Mouse (Mus musculus) brown adipose tissue, adult 24 weeks (tissue): ENCODE measurements at regions not wholly inside any gene's neighbourhood (a gene's known extent, or its start where the extent isn't known, plus 50 kb on each side); places are given as distances from the start of the nearest gene placed in this dataset.

Experiments
- H3K27ac ChIP-seq: fragments of 200-500 bp; replicated peaks from 2 replicates; pipeline ENCODE4 v1.5.1; 2012; ENCODE audit warnings: low read depth, mild to moderate bottlenecking, low read length
- H3K4me1 ChIP-seq: fragments of 200-500 bp; 2 replicates; pipeline ENCODE4 v1.6.1; 2012; ENCODE audit warnings: low read length, mixed read lengths; ENCODE audit not compliant: control insufficient read depth, insufficient read depth, insufficient read length
- H3K4me3 ChIP-seq: fragments of 200-500 bp; 2 replicates; pipeline ENCODE4 v1.5.1; 2012; ENCODE audit warnings: low read depth, mild to moderate bottlenecking, low read length, moderate library complexity; ENCODE audit not compliant: insufficient read depth

DNA sequence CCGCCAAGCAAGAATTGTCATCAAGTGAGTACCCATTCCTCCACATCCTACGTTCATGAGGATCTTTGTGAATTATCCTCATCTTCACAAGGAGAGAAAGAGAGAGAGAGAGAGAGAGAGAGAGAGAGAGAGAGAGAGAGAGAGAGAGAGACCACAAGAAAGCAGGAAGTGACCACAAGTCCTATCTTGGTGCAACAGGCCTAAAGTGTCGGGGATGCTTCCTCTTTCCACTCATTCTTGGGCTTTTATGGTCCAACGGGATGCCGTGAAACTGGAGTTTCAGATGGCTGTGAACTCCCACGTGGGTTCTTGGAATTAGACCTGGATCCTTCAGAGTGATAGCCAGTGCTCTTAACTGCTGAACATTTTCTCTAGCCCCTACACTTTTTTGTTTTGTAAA, 53.1 kb upstream of the Rai14 start:
- H3K27ac ChIP-seq: no peak overlapping the region

DNA sequence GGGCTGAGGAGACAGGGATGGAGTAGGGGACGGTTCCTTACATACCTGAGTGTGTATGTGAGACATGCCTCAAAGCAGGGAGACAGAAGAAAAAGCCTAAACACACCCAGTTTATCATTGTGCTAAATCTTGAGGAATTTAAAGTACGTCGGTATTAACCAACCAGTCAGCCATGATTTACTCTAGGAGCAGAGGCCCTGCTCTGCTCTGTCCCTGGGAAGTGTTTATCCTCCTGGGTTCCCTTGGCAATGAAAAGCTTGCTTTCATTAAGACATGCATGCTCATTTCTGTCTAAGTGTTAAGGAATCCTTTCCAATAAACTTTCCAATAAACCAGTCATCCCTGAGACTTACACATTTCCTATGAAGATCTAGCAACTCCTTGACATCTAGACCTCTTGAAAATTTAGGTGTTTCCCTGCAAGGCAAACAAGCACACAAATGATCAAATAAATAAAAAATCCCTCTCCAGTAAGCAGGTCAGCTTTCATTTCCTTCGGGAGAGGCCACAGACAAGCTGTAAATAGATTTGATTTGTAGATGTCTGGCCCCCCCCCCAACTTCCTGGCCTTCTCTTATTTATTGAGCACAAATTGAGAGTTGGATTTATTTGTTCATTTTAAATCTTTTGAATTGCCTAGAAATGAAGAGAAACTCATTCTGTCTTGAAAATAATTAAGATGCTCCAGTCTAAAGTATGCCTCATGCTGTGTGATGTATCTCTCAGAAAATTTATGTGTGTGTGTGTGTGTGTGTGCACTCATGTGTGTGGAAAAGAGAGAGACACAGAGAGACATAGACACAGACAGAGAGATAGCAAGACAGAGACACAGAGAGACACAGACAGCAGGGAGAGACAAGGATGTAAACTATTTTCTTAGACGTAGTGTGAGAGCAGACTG, 56.2 kb upstream of the Rai14 start:
- H3K4me1 ChIP-seq: no peaks in the 10 kb centered on the region
- no peak overlapping the region for H3K27ac ChIP-seq

More for the DNA sequence above, 53.1 kb upstream of the Rai14 start:
- H3K4me1 ChIP-seq: no peaks in the 10 kb centered on the region
- no peak overlapping the region for H3K4me3 ChIP-seq

DNA sequence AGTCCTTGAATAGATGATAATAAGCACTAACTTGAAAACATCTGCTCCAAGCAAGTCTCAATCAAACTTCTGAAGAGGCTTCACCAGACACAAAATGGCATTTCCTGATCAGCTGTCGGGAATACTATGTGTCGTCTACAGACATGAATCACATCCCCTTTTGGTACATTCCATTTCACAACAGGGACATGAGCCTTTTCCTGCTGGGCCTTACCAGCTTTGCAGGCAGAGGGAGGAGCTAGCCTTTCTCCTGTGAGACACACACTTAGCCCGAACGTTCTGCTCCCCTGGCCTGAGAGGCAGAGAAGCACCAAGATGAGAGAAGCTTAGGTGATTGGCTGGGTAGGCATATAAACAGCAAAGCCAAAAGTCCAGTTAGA, 56.9 kb upstream of the Rai14 start:
- Histone ChIP-seq H3K27ac (no peak overlapping the region), H3K4me1 (no peaks in the 10 kb centered on the region), H3K4me3 (no peak overlapping the region)

More for the DNA sequence above, 56.2 kb upstream of the Rai14 start:
- no peak overlapping the region for H3K4me3 ChIP-seq

DNA sequence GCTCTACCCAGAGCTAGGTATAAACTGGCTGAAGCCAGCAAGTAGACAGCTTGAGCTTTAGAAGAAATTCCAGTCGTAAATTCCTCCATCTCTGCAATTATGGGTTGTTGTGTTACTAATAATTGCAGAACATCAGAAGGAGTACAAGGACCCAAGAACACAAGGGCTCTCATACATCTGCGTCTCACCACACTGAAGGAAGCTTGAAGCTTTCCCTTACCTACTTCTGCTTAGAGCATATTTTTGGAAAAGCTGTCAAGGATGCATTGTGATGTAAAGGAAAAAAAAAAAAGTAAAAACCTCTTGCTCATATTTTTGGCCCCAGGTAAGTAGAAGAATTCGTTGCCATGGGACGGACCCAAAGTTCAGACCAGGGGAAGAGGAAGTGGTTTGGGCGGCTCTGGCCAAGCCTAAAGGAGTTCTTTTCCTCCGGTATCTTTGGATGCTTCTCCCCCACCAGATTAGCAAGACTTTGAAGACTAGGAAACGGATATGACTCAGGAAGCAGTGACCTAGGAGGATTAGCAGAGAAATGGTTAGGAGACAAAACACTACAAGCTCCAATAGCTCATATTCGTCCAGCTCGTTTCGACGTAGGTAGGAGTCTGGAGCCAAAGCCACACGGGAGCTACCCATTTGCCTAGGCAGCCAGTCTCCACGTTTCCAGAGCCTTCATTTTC, 65.7 kb upstream of the Rai14 start:
- Histone ChIP-seq H3K4me3 (no peak overlapping the region), H3K27ac (no peak overlapping the region), H3K4me1 (no peaks in the 10 kb centered on the region)

DNA sequence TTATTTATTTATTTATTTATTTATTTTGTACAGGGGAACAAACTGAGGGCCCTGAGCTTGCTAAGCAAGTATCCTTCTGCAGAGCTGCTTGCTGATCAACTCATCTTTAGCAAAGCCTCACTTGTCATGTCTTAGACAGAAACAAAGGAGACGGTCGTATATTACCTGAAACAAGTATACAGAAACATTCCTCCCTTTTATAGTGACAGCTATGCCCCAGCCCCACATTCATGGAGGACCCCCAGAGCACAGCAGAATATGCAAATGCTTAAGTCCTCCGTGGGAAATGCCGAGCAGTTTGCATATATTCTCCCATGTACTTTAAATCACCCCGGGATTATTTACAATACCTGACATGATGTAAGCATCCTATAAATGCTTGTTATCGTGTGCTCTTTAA, 74.9 kb upstream of the Rai14 start:
- no peaks in the 10 kb centered on the region for H3K4me1 ChIP-seq
- no peak overlapping the region for H3K27ac ChIP-seq
- no peak overlapping the region for H3K4me3 ChIP-seq

DNA sequence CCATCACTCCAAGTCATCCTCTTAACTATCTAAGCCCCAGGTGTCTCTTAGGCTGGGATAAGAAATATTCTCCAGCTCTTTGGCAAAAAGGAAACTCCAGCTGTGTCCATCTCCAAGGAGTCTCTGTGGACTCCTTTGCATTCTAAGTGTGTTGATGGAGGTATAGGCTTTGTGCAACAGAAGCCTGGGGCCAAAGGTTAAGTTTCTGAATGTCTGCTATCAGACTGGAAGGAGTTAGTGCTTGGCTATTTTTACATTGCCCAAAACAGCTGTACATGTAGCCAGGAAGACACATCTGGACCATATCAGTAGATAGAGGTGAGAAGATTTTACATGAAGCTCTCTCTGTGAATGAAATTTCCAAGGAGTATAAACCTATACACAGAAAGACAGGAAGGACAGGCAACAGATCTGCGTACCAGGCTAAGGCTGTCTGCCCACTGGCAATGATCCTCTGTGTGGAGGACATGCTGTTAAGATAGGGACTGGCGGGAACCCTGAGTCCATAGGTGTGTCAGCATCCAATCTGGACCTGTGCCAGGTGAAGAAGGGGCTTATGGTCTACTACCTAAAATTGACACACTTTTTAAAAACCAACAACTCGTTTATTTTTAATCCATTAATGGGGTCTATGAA, 76.6 kb upstream of the Rai14 start:
- H3K4me3 ChIP-seq: no peak overlapping the region
- no peaks in the 10 kb centered on the region for H3K4me1 ChIP-seq
- no peak overlapping the region for H3K27ac ChIP-seq

DNA sequence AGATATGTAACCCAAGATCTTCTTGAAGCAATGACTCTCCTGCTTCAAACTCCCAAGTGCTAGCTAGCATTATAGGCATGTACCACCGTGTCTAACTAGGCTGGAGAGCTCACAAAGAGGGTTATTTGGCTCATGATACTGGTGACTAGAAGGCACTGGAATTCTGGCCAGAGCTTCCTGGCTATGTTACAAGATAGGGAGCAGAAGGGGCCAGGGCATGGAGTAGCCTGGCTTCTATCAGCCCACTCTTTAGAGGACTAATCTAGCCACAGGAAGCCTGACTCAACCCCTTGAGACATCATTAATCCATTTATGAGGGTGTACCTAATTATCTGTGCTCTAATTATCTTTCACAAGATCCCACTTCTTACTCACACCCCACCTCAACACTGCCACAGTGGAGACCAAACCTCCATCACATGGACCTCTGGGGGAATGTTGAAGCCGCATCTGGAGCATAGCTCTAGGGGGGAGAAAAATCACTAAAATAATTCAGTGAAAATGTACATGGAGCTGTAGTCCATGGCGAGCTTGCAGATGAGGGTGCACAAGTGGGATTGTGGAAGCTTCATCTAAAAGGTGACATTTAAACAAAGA, 77.2 kb upstream of the Rai14 start:
- Histone ChIP-seq H3K4me3 (no peak overlapping the region), H3K27ac (no peak overlapping the region), H3K4me1 (no peaks in the 10 kb centered on the region)

DNA sequence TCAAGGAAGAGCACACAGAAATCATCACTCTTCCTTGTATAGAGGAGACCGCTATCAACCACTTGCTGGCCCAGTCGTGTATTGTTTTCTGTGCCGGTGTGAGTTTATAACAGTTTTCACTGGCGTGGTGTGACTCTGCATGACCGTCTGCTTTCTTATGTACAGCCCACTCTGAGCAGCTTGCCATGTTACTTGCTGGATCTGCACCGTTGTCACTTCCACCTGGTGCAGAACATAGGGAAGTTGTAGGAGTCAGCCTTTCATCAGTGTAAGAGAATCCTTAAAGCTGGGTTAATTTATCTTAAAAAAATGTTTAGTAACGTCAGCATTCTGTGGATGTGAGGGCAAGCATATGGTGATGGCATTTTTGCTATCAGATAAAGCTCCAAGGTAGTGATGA, 77.7 kb upstream of the Rai14 start:
- Histone ChIP-seq H3K4me3 (no peak overlapping the region), H3K4me1 (no peaks in the 10 kb centered on the region)

DNA sequence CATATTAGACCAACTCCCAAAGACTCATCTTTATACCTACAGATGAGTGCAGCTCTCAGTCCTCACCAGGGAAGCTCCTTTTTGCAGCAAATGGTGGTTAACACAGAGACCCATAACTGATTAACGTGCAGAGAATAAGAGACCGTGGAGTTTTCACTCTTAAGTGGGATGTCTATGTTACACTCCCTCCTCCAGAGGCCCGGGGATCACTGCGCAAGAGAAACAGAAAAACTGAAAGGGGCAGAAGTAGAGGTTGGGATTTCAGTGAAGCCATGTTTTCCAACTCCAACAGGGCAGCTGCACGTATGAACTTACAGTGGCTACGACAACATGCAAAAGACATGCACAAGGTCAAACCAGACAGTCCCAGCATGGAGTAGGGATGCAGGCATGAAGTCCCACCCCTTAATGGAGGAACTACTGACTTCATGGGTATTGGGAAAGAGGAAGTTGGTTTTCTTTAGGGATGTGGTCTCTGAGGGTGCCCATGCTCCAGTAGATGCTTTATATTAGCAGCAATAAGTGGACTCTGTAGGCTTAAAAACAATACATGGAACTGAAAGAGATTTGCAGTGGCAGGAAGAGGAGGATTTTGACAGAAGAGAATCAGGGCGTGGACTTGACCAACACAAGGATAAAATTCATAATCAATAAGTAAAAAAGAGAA, 80.8 kb upstream of the Rai14 start:
- H3K4me1 ChIP-seq: no peaks in the 10 kb centered on the region
- H3K4me3 ChIP-seq: no peak overlapping the region
- no peak overlapping the region for H3K27ac ChIP-seq

More for the DNA sequence above, 77.7 kb upstream of the Rai14 start:
- no peak overlapping the region for H3K27ac ChIP-seq

DNA sequence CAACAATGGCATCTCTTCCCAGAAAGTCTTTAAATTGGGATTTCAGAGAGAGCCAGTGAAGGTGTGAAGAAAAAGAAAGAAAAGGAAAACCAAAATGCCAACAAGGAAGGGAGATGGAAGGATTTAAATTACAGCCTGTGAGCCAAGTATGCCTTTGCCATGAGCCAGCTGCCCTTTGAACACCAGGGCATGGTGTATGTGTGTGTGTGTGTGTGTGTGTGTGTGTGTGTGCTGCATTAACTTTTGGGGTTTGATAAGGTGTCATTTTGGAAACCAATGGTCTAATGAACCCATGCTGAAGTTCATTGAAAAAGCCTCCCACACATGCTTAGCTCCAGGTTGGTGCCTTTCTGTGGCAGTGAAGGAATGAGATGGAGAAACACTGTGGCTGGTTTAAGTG, 85.2 kb upstream of the Rai14 start:
- no peak overlapping the region for H3K27ac ChIP-seq
- H3K4me3 ChIP-seq: no peak overlapping the region
- no peaks in the 10 kb centered on the region for H3K4me1 ChIP-seq

DNA sequence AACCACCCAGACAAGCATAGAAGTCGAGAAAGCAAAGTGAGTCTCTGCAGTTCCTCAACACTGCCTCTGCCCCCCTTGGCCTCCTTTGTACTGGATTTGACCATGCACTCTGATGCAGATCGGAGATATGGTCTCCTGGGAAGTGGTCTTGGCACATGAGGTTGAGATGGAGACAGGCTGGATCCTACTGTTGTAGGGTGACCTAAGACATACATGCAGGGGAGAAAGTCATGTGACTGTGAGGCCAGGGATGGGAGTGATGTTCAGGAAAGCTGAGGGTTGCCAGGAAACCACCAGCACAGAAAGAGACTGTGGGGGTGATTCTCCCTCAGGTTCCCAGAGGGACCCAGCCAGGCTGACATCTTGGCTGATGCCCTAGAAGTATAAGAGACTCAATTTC, 99.8 kb upstream of the Rai14 start:
- H3K27ac ChIP-seq: no peak overlapping the region
- peaks cover 8% of the 10 kb centered on the region; the same call in 1 of the 2 replicates for H3K4me1 ChIP-seq
- H3K4me3 ChIP-seq: no peak overlapping the region

DNA sequence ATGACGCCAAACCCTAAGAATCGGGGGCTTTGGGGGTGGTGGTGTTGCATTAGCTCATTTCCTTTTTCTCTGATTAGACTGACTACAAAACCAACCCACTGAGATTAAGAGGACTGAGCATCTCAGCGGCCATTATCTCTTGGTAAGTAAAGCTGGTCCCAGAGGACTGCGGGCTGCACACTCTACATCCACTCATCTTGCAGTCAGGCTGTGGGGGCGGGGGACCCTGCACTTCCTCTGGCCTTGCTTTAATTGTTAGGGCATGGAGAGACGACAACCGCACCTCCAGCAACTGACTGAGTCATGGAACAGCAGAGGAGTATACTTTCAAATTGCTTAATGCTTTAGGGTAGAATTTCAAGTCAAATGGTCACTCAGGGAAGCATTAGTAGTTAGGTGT, 100.3 kb upstream of the Rai14 start:
- Histone ChIP-seq H3K4me1 (peaks cover 8% of the 10 kb centered on the region; the same call in 1 of the 2 replicates), H3K27ac (no peak overlapping the region), H3K4me3 (no peak overlapping the region)

DNA sequence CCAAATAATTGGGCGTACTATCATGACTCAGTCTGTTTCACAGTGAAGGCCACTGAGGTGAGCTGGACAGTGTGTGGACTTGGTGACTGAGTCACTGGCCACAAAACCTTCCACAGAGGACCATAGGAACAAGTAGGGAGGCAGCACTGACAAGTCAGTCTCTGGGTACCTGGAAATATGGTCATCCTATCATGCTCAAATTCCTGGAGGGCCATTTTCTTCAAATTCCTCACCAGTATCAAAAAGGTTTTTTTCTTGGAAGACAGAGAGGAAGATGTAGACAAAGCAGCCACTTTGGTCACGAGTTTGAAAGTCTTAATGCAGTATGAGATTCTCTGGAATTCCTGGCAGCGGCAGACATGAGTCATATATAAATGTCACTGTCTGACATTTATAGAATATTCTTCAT, 101.8 kb upstream of the Rai14 start:
- peaks cover 8% of the 10 kb centered on the region; the same call in 1 of the 2 replicates for H3K4me1 ChIP-seq
- H3K4me3 ChIP-seq: no peak overlapping the region
- H3K27ac ChIP-seq: no peak overlapping the region

DNA sequence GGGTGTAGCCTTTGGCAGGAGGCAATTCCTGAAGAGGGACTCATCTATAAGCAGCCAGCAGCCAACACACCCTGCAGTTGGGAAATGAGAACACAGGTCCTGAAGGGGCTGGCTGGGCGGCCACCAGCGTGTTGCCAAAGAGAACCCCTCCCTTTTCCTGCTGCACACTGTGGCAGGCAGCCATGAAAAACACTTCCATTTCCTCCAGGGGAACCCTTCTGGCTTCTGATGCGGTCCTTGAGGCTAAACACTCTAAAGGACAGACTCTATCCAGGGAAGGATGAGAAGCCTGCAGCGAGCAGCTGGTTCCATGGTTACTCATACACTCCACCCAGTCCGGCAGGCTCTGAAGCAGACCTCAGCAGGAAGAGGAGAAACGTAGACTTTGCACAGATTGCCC, 103.8 kb upstream of the Rai14 start:
- H3K4me3 ChIP-seq: no peak overlapping the region
- H3K27ac ChIP-seq: peak overlapping the region; percentile 54
- H3K4me1 ChIP-seq: peaks cover 8% of the 10 kb centered on the region; the same call in 1 of the 2 replicates

DNA sequence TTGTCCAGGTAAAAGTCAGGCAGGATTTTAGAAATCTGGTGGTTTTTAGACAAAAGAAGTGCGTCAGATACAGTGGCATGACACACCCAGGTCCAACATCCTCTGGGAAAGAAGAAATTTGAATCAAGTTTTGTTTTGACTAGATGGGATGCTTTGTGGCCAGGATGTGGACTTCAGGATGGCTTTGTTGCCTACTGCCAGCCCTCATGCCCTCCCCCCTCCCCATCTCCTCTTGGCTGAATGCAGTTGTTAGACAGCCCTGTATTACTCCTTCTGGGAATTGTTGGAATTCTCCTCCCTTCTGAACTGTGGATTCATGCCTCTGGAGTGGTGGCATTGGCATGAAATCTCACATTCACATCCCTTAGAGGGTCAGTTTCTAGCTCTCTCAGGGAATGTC, 104.3 kb upstream of the Rai14 start:
- peak overlapping the region; percentile 54 for H3K27ac ChIP-seq
- H3K4me3 ChIP-seq: no peak overlapping the region
- H3K4me1 ChIP-seq: peaks cover 8% of the 10 kb centered on the region; the same call in 1 of the 2 replicates
